Mouse (Mus musculus) erythroblast, embryonic 14.5 days (primary cell): Measurements from ENCODE around the gene Fgfr2.

Experiments
- GATA1 ChIP-seq: IDR thresholded peaks from 2 replicates; pipeline ENCODE4 v1.6.1; 2012; ENCODE audit warnings: low read length, inconsistent platforms, mixed read lengths
- TAL1 ChIP-seq: IDR thresholded peaks from 3 replicates; pipeline ENCODE4 v1.6.1; 2012; ENCODE audit warnings: low read length, inconsistent platforms, mixed read lengths

- no peak for TF ChIP-seq GATA1
- no peak for TF ChIP-seq TAL1
Observed at GRCm38 (mm10) chr7:130492026-130492425, 2631.1 kb downstream of the Fgfr2 start.
